Mouse (Mus musculus): ENCODE data around the gene Arhgef2.
A peak's percentile ranks its signal among the peaks of the same experiment; 100 is the strongest.

Gene Arhgef2

GRCm38 (mm10) chr3:88658441-88659127 lies 52.8 kb downstream of the Arhgef2 start:
- DNase-seq (ENCODE audit: extremely low read depth, insufficient read length, low spot score) = no peak

GRCm38 (mm10) chr3:88659798-88660197 lies 54.0 kb downstream of the Arhgef2 start:
- no peak for DNase-seq (ENCODE audit: extremely low read depth, insufficient read length, low spot score)

GRCm38 (mm10) chr3:88664095-88664494 lies 58.3 kb downstream of the Arhgef2 start:
- DNase-seq (ENCODE audit: extremely low read depth, insufficient read length, low spot score) = no peak

GRCm38 (mm10) chr3:88677399-88677798 lies 71.6 kb downstream of the Arhgef2 start:
- peak; percentile 65 for DNase-seq (ENCODE audit: extremely low read depth, insufficient read length, low spot score)

GRCm38 (mm10) chr3:88683814-88684213 lies 78.0 kb downstream of the Arhgef2 start:
- DNase-seq (ENCODE audit: extremely low read depth, insufficient read length, low spot score) = no peak

GRCm38 (mm10) chr3:88684236-88684979 lies 78.6 kb downstream of the Arhgef2 start:
- no peak for DNase-seq (ENCODE audit: extremely low read depth, insufficient read length, low spot score)

GRCm38 (mm10) chr3:88684980-88685941 lies 79.5 kb downstream of the Arhgef2 start, which contains the start of gene Khdc4:
Gene Khdc4, plus strand, starts transcription at chr3:88685803.
- DNase-seq (ENCODE audit: extremely low read depth, insufficient read length, low spot score) = peak; percentile 98

- no peak for DNase-seq (ENCODE audit: extremely low read depth, insufficient read length, low spot score)
Measured at GRCm38 (mm10) chr3:88685958-88686451, 80.2 kb downstream of the Arhgef2 start.

- no peak for DNase-seq (ENCODE audit: extremely low read depth, insufficient read length, low spot score)
Measured at GRCm38 (mm10) chr3:88686734-88687611, 81.2 kb downstream of the Arhgef2 start.

- no peak for DNase-seq (ENCODE audit: extremely low read depth, insufficient read length, low spot score)
Measured at GRCm38 (mm10) chr3:88689079-88689478, 83.3 kb downstream of the Arhgef2 start.

GRCm38 (mm10) chr3:88695545-88695944 lies 89.8 kb downstream of the Arhgef2 start:
- DNase-seq (ENCODE audit: extremely low read depth, insufficient read length, low spot score) = no peak
